Mouse (Mus musculus): ENCODE measurements around the gene Pip5k1c. TPM values are rescaled to one million over a fixed set of nuclear protein-coding genes. Genes with fewer than 3 reads are reported as not detected.

Gene Pip5k1c
- total RNA-seq, 4 experiments from 2014 or later = 42.6 to 61.1 (median 53.3) TPM

- DNase-seq = no peak
These were observed 10.5 kb downstream of the Pip5k1c start for GRCm38 (mm10) chr10:81303258-81303657.

- no peak for DNase-seq
These were observed 11.0 kb downstream of the Pip5k1c start for GRCm38 (mm10) chr10:81303761-81304160.

GRCm38 (mm10) chr10:81304597-81305238 lies 12.0 kb downstream of the Pip5k1c start:
- no peak for DNase-seq

- no peak for DNase-seq
These were observed 12.9 kb downstream of the Pip5k1c start for GRCm38 (mm10) chr10:81305663-81306062.

- no peak for DNase-seq
These were observed 13.5 kb downstream of the Pip5k1c start for GRCm38 (mm10) chr10:81306173-81306668.

- DNase-seq = no peak
These were observed 14.3 kb downstream of the Pip5k1c start for GRCm38 (mm10) chr10:81306837-81307682.

GRCm38 (mm10) chr10:81309571-81309970 lies 16.8 kb downstream of the Pip5k1c start:
- DNase-seq = no peak

GRCm38 (mm10) chr10:81313581-81313980 lies 20.8 kb downstream of the Pip5k1c start:
- DNase-seq = no peak

- no peak for DNase-seq
These were observed 21.4 kb downstream of the Pip5k1c start for GRCm38 (mm10) chr10:81314201-81314600.

GRCm38 (mm10) chr10:81315587-81315986 lies 22.8 kb downstream of the Pip5k1c start:
- no peak for DNase-seq

GRCm38 (mm10) chr10:81316338-81317060 lies 23.7 kb downstream of the Pip5k1c start:
- no peak for DNase-seq

- DNase-seq = peak; percentile 84
These were observed 24.5 kb downstream of the Pip5k1c start for GRCm38 (mm10) chr10:81317273-81317672.

GRCm38 (mm10) chr10:81318589-81319329 lies 26.0 kb downstream of the Pip5k1c start:
- DNase-seq = peak; percentile 84

GRCm38 (mm10) chr10:81319330-81319699 lies 26.6 kb downstream of the Pip5k1c start:
- peak; percentile 50 for DNase-seq

GRCm38 (mm10) chr10:81319741-81320549 lies 27.2 kb downstream of the Pip5k1c start:
- peak; percentile 52 for DNase-seq

GRCm38 (mm10) chr10:81320550-81321347 lies 28.0 kb downstream of the Pip5k1c start, which contains the start of gene Cactin:
Gene Cactin (plus strand): TSS chr10:81321103.
- DNase-seq = peak; percentile 100

- DNase-seq = no peak
These were observed 28.7 kb downstream of the Pip5k1c start for GRCm38 (mm10) chr10:81321436-81321835.

GRCm38 (mm10) chr10:81322444-81322843 lies 29.7 kb downstream of the Pip5k1c start:
- DNase-seq = no peak

- no peak for DNase-seq
These were observed 30.5 kb downstream of the Pip5k1c start for GRCm38 (mm10) chr10:81323141-81323775.

All from adrenal gland, adult 8-10 months (tissue).